Mouse (Mus musculus) ES-Bruce4 (cell line): Measurements from ENCODE around the gene Card11. TPM values are rescaled to one million over a fixed set of nuclear protein-coding genes. Genes with fewer than 3 reads are reported as not detected.

Experiments
- H3K27ac ChIP-seq: 2 replicates; pipeline ENCODE4 v1.5.1; 2012; ENCODE audit warnings: low read length, inconsistent platforms; ENCODE audit not compliant: insufficient read depth
- H3K27me3 ChIP-seq: 2 replicates; pipeline ENCODE4 v1.6.1; 2012; ENCODE audit warnings: mild to moderate bottlenecking, low read length, inconsistent platforms; ENCODE audit not compliant: control insufficient read depth, poor library complexity, insufficient read depth, severe bottlenecking
- H3K36me3 ChIP-seq: 2 replicates; pipeline ENCODE4 v1.6.1; 2012; ENCODE audit warnings: inconsistent platforms, mild to moderate bottlenecking, low read length, moderate library complexity; ENCODE audit not compliant: control insufficient read depth, poor library complexity, insufficient read depth, severe bottlenecking
- H3K4me1 ChIP-seq: one replicate; pipeline ENCODE4 v1.8.1; 2011; ENCODE audit warnings: low read length; ENCODE audit not compliant: control insufficient read depth, insufficient read depth
- H3K4me3 ChIP-seq: 2 replicates; pipeline ENCODE4 v1.5.1; 2011; ENCODE audit warnings: low read depth, mild to moderate bottlenecking, low read length
- H3K9ac ChIP-seq: 2 replicates; pipeline ENCODE4 v1.6.1; 2012; ENCODE audit warnings: low read depth, mild to moderate bottlenecking, inconsistent platforms; ENCODE audit not compliant: poor library complexity, severe bottlenecking
- H3K9me3 ChIP-seq: replicated peaks from 2 replicates; pipeline ENCODE4 v1.6.1; 2012; ENCODE audit warnings: mild to moderate bottlenecking, low read length, inconsistent platforms; ENCODE audit not compliant: control insufficient read depth, poor library complexity, insufficient read depth, severe bottlenecking
- CTCF ChIP-seq: IDR thresholded peaks from one replicate; pipeline ENCODE4 v1.8.1; 2011; ENCODE audit warnings: low read depth, low read length
- EP300 ChIP-seq: IDR thresholded peaks from 2 replicates; pipeline ENCODE4 v1.6.1; 2011; ENCODE audit warnings: low read depth, low read length; ENCODE audit not compliant: insufficient read depth
- POLR2A ChIP-seq: IDR thresholded peaks from one replicate; pipeline ENCODE4 v1.8.1; 2011; ENCODE audit warnings: low read length; ENCODE audit not compliant: insufficient read depth
- polyA plus RNA-seq: library from polyadenylated mRNA; stranded (reverse); fragments of >200 nt; gene quantifications from 2 replicates; pipeline ENCODE4 v1.2.4, GENCODE M21; 2011; ENCODE audit warnings: low read depth; ENCODE audit not compliant: missing spikeins, insufficient read depth, insufficient read length

The Card11 gene
- polyA plus RNA-seq, 1 experiment, result not detected

GRCm38 (mm10) chr5:141004078-141004763 is 3.8 kb upstream of the Card11 start:
- TF ChIP-seq EP300 (no peak), POLR2A (no peak), CTCF (no peak)
- Histone ChIP-seq H3K27ac (no peak overlapping the region), H3K36me3 (no peaks in the 10 kb centered on the region), H3K9ac (no peak overlapping the region), H3K9me3 (no peaks in the 10 kb centered on the region), H3K4me1 (no peaks in the 10 kb centered on the region), H3K4me3 (no peak overlapping the region), H3K27me3 (no peaks in the 10 kb centered on the region)

GRCm38 (mm10) chr5:140999178-140999672 is 1.2 kb downstream of the Card11 start:
- TF ChIP-seq POLR2A, result no peak
- no peak for TF ChIP-seq CTCF
- no peaks in the 10 kb centered on the region for H3K36me3 ChIP-seq

GRCm38 (mm10) chr5:140997767-140998166 is 2.6 kb downstream of the Card11 start:
- H3K27ac ChIP-seq, result no peak overlapping the region
- no peaks in the 10 kb centered on the region for H3K4me1 ChIP-seq
- H3K27me3 ChIP-seq, result no peaks in the 10 kb centered on the region
- H3K4me3 ChIP-seq, result no peak overlapping the region
- H3K36me3 ChIP-seq, result no peaks in the 10 kb centered on the region
- no peak overlapping the region for H3K9ac ChIP-seq
- TF ChIP-seq CTCF, result peak; percentile 41
- no peak for TF ChIP-seq POLR2A
- H3K9me3 ChIP-seq, result no peaks in the 10 kb centered on the region

More at GRCm38 (mm10) chr5:140999178-140999672, 1.2 kb downstream of the Card11 start:
- no peaks in the 10 kb centered on the region for H3K27me3 ChIP-seq
- no peaks in the 10 kb centered on the region for H3K4me1 ChIP-seq
- no peaks in the 10 kb centered on the region for H3K9me3 ChIP-seq
- H3K4me3 ChIP-seq, result no peak overlapping the region
- no peak overlapping the region for H3K27ac ChIP-seq
- H3K9ac ChIP-seq, result no peak overlapping the region

- no peak for TF ChIP-seq CTCF
- TF ChIP-seq EP300, result 0 out of 2 replicates have a peak, but pooled peaks have one; percentile 6
- Histone ChIP-seq H3K4me3 (no peak overlapping the region), H3K27ac (no peak overlapping the region), H3K9ac (no peak overlapping the region), H3K27me3 (no peaks in the 10 kb centered on the region), H3K9me3 (no peaks in the 10 kb centered on the region), H3K36me3 (no peaks in the 10 kb centered on the region), H3K4me1 (no peaks in the 10 kb centered on the region)
These were observed 8.0 kb downstream of the Card11 start for GRCm38 (mm10) chr5:140992093-140993070.

GRCm38 (mm10) chr5:140985311-140986050 is 14.9 kb downstream of the Card11 start:
- no peaks in the 10 kb centered on the region for H3K27me3 ChIP-seq
- no peak overlapping the region for H3K4me3 ChIP-seq
- no peaks in the 10 kb centered on the region for H3K36me3 ChIP-seq
- no peaks in the 10 kb centered on the region for H3K9me3 ChIP-seq
- H3K27ac ChIP-seq, result no peak overlapping the region
- H3K4me1 ChIP-seq, result no peaks in the 10 kb centered on the region
- no peak for TF ChIP-seq EP300
- TF ChIP-seq CTCF, result no peak
- TF ChIP-seq POLR2A, result no peak
- H3K9ac ChIP-seq, result no peak overlapping the region
